Mouse (Mus musculus): Measurements from ENCODE around the gene 1700029F12Rik. TPM values are rescaled to one million over a fixed set of nuclear protein-coding genes. Genes with fewer than 3 reads are reported as not detected.
"Not testable (repeated sequence)": the region's sequence is repeated elsewhere in the genome, so short reads cannot be mapped to it uniquely, and the experiment has no call there.

Gene 1700029F12Rik
- polyA plus RNA-seq, 1 experiment from 2014 or later, result not detected

- ATAC-seq (replicated peaks; ENCODE audit: low FRiP score, low TSS enrichment, low read depth) (no peak), DNase-seq (ENCODE audit: low spot score) (no peak)
- H3K4me1 ChIP-seq (replicated peaks; ENCODE audit: control insufficient read depth, insufficient read depth, low read length), result 0 out of 2 replicates have a peak, but pooled peaks cover 4% of the 10 kb centered on the region
- peaks cover 11% of the 10 kb centered on the region; the same call in 1 of the 2 replicates for H3K27me3 ChIP-seq (replicated peaks; ENCODE audit: control insufficient read depth, insufficient read depth, low read length)
- H3K9ac ChIP-seq (ENCODE audit: low read length), result no peak overlapping the region
- 61% methylated on average over 8 of the region's 8 CpGs for WGBS
- no peak overlapping the region for H3K4me2 ChIP-seq (ENCODE audit: low read length)
- no peak overlapping the region for H3K27ac ChIP-seq (ENCODE audit: low read depth)
- no peaks in the 10 kb centered on the region for H3K36me3 ChIP-seq (ENCODE audit: control insufficient read depth, insufficient read depth, low read length)
- no peaks in the 10 kb centered on the region for H3K9me3 ChIP-seq (ENCODE audit: control insufficient read depth, low read length)
- no peak overlapping the region for H3K4me3 ChIP-seq (ENCODE audit: low read depth, low read length)
Observed at GRCm38 (mm10) chr13:97068151-97068550, 34.0 kb upstream of the 1700029F12Rik start.

DNA sequence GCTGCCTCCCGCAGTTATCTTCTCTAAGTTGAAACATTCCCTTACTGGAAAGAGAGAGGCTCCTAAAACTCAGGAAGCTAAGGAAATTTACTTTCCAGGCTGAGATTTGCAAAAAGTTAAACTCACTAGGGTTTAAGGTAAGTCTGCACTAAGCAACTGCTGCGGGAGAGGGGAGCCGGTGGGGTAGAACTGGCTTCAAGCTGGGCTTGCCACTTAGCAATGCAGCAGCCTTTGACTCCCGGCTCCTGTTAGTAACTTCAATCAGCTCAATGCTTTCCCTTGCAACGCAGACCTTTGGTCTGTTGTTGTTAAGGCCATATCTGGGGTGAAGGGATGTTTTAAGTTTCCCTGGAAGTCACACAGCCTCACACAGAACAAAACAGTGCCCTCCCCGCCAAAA, 33.5 kb upstream of the 1700029F12Rik start:
- Histone ChIP-seq H3K27me3 (replicated peaks; ENCODE audit: control insufficient read depth, insufficient read depth, low read length) (peaks cover 6% of the 10 kb centered on the region; the same call in 1 of the 2 replicates), H3K4me1 (replicated peaks; ENCODE audit: control insufficient read depth, insufficient read depth, low read length) (0 out of 2 replicates have a peak, but pooled peaks cover 4% of the 10 kb centered on the region), H3K4me2 (ENCODE audit: low read length) (no peak overlapping the region), H3K36me3 (ENCODE audit: control insufficient read depth, insufficient read depth, low read length) (no peaks in the 10 kb centered on the region), H3K27ac (ENCODE audit: low read depth) (no peak overlapping the region), H3K9ac (ENCODE audit: low read length) (no peak overlapping the region), H3K4me3 (ENCODE audit: low read depth, low read length) (no peak overlapping the region), H3K9me3 (ENCODE audit: control insufficient read depth, low read length) (no peaks in the 10 kb centered on the region)
- WGBS, result 19% methylated on average over 6 of the region's 6 CpGs
- no peak for ATAC-seq (replicated peaks; ENCODE audit: low FRiP score, low TSS enrichment, low read depth)
- no peak for DNase-seq (ENCODE audit: low spot score)

DNA sequence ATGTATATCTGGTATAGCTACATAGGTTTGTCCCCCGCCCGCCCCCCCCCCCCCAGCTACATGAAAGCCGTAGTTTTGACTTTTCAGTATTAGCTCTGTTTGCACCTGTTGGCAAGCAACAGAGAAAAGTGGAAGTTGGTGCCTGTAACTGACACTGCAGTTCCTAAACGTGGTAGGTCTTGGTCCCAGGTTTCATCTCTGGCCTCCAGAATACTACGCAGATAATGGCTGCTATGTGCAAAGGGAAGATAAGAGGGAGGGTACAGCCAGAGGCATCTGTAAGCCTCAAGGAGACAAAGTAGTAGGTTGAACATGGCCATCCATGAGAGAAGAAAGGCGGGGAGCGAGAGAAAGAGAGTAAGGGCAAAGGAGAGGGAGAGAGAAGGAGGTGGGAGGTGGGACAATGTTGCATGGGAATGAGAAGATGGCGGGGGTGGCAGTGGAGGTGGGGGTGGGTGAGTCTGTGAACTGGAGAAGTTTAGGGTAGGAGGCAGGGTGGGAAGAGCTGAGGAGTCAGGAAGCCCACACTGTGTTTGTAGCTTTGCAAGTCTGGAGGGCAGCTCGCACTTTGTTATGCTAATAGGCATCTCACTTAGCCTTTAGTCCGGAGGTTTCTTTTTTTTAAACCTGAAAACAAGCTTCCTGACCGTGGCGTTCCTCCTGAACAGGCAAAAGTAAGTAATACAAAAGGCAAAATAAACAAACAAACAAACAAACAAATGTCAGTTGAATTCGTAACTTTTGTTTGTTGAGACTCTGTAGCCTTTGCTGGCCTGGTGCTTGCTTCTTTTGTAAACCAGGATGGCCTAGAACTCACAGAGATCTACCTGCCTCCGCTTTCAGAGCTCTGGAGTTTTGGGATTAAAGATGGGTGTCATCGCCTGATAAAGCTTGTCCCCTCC, 32.7 kb upstream of the 1700029F12Rik start, which contains the start of gene Fam169a:
Fam169a (plus strand) TSS at position 638 of the 902 bp plus-strand sequence.
- WGBS, result 63% methylated on average over 15 of the region's 15 CpGs
- no peak for ATAC-seq (replicated peaks; ENCODE audit: low FRiP score, low TSS enrichment, low read depth)

DNA sequence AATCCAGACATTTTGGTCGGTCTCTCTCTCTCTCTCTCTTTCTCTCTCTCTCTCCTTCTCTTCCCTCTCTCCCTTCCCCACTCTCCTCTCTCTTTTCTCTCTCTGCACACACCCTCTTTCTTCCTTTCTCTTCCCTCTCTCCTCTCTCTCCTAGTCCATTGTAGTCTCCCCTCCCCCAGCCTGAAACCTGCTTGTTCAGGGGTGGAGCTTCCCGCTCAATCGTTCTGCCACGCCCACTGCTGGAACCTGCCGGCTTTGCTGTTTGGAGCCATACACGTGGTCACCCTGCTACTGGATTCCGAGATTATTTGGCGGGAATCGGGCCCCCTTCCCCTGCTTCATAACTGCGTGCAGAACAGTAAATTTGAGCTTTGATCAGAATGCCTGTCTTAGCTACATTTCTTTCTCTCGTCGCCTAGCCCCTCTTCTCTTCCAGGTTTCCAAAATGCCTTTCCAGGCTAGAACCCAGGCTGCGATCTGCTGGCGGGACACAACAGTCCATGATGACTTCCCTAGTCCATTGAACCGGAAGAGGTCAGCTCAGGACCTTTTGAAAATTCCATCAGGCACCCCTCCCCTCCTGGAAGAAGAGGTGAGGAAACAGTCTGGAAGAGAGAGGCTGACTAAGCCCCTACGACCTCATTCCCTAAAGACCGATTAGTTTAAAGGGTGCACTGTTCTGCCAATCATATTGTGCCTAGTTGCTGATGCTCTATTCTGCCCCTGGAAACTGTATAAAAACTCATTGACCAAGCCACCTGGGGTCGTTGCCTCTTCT, 30.9 kb upstream of the 1700029F12Rik start:
- not testable (repeated sequence) for H3K27me3 ChIP-seq (replicated peaks; ENCODE audit: control insufficient read depth, insufficient read depth, low read length); DNase-seq (ENCODE audit: low spot score); H3K4me2 ChIP-seq (ENCODE audit: low read length); H3K9ac ChIP-seq (ENCODE audit: low read length); H3K4me3 ChIP-seq (ENCODE audit: low read depth, low read length); H3K9me3 ChIP-seq (ENCODE audit: control insufficient read depth, low read length); H3K36me3 ChIP-seq (ENCODE audit: control insufficient read depth, insufficient read depth, low read length); H3K4me1 ChIP-seq (replicated peaks; ENCODE audit: control insufficient read depth, insufficient read depth, low read length); H3K27ac ChIP-seq (ENCODE audit: low read depth)
- peak; percentile 10; the same call in 1 of the 2 replicates for ATAC-seq (replicated peaks; ENCODE audit: low FRiP score, low TSS enrichment, low read depth)
- WGBS, result 43% methylated on average over 18 of the region's 18 CpGs

More for the DNA sequence above, 32.7 kb upstream of the 1700029F12Rik start, which contains the start of gene Fam169a:
- no peak within 1 kb of the TSS for H3K9ac ChIP-seq (ENCODE audit: low read length)
- no peak within 1 kb of the TSS for H3K4me2 ChIP-seq (ENCODE audit: low read length)
- no peaks in the 10 kb centered on the region for H3K36me3 ChIP-seq (ENCODE audit: control insufficient read depth, insufficient read depth, low read length)
- no peak for DNase-seq (ENCODE audit: low spot score)
- H3K27me3 ChIP-seq (replicated peaks; ENCODE audit: control insufficient read depth, insufficient read depth, low read length), result peaks cover 3% of the 10 kb centered on the region; the same call in 1 of the 2 replicates
- no peaks in the 10 kb centered on the region for H3K9me3 ChIP-seq (ENCODE audit: control insufficient read depth, low read length)
- H3K4me1 ChIP-seq (replicated peaks; ENCODE audit: control insufficient read depth, insufficient read depth, low read length), result no peaks in the 10 kb centered on the region
- no peak within 1 kb of the TSS for H3K27ac ChIP-seq (ENCODE audit: low read depth)
- no peak within 1 kb of the TSS for H3K4me3 ChIP-seq (ENCODE audit: low read depth, low read length)

- Histone ChIP-seq H3K4me1 (replicated peaks; ENCODE audit: control insufficient read depth, insufficient read depth, low read length) (no peaks in the 10 kb centered on the region; the same call in 1 of the 2 replicates), H3K9ac (ENCODE audit: low read length) (no peak overlapping the region), H3K27me3 (replicated peaks; ENCODE audit: control insufficient read depth, insufficient read depth, low read length) (no peaks in the 10 kb centered on the region; the same call in 1 of the 2 replicates), H3K4me3 (ENCODE audit: low read depth, low read length) (no peak overlapping the region), H3K4me2 (ENCODE audit: low read length) (no peak overlapping the region), H3K27ac (ENCODE audit: low read depth) (no peak overlapping the region), H3K9me3 (ENCODE audit: control insufficient read depth, low read length) (no peaks in the 10 kb centered on the region), H3K36me3 (ENCODE audit: control insufficient read depth, insufficient read depth, low read length) (no peaks in the 10 kb centered on the region)
- WGBS, result 44% methylated on average over 3 of the region's 3 CpGs
- ATAC-seq (replicated peaks; ENCODE audit: low FRiP score, low TSS enrichment, low read depth) (peak; percentile 40; the same call in 1 of the 2 replicates), DNase-seq (ENCODE audit: low spot score) (no peak)
Observed at GRCm38 (mm10) chr13:97064413-97064812, 30.3 kb upstream of the 1700029F12Rik start.

DNA sequence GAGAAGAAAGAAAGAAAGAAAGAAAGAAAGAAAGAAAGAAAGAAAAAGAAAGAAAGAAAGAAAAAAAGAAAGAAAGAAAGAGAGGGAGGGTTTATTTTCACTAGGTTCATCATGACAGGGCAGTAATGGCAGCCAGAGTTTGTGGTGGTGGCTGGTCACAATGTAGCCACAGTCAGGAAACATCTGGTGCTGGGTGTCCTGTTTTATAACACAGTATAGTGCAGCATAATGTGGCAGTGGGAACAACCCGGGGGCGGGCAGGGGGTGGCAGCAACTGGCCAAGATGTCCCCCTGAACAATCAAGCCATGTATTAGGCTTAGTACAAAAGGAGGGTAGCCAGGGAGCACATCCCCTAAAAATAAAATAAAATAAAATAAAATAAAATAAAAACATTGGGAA, 29.3 kb upstream of the 1700029F12Rik start:
- Histone ChIP-seq H3K27ac (ENCODE audit: low read depth) (no peak overlapping the region), H3K36me3 (ENCODE audit: control insufficient read depth, insufficient read depth, low read length) (no peaks in the 10 kb centered on the region), H3K4me2 (ENCODE audit: low read length) (no peak overlapping the region), H3K9me3 (ENCODE audit: control insufficient read depth, low read length) (no peaks in the 10 kb centered on the region), H3K4me3 (ENCODE audit: low read depth, low read length) (no peak overlapping the region), H3K9ac (ENCODE audit: low read length) (no peak overlapping the region), H3K27me3 (replicated peaks; ENCODE audit: control insufficient read depth, insufficient read depth, low read length) (no peaks in the 10 kb centered on the region; the same call in 1 of the 2 replicates), H3K4me1 (replicated peaks; ENCODE audit: control insufficient read depth, insufficient read depth, low read length) (no peaks in the 10 kb centered on the region; the same call in 1 of the 2 replicates)
- DNase-seq (ENCODE audit: low spot score), result no peak
- WGBS, result 64% methylated on average over 2 of the region's 2 CpGs
- no peak for ATAC-seq (replicated peaks; ENCODE audit: low FRiP score, low TSS enrichment, low read depth)

DNA sequence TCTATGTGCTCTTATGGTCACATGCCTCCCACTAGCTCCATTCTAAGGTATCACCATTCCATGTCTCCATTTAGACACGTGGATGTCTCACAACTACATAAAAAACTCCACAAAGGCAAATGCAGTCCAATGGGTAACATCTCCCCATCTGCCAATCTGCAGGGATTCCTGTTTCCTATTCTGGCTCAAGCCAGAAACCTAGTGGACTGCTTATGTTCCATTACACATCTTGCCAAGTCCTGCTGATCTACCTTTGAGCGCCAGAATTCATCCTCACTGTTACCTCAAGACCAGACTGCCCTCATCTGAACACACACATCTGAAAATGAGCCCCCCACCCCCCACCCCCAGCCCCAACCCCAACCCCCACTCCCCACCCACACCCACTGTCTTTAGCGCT, 28.0 kb upstream of the 1700029F12Rik start:
- Histone ChIP-seq H3K27ac (ENCODE audit: low read depth) (no peak overlapping the region), H3K9me3 (ENCODE audit: control insufficient read depth, low read length) (no peaks in the 10 kb centered on the region), H3K4me2 (ENCODE audit: low read length) (no peak overlapping the region), H3K9ac (ENCODE audit: low read length) (no peak overlapping the region), H3K27me3 (replicated peaks; ENCODE audit: control insufficient read depth, insufficient read depth, low read length) (no peaks in the 10 kb centered on the region; the same call in 1 of the 2 replicates), H3K36me3 (ENCODE audit: control insufficient read depth, insufficient read depth, low read length) (no peaks in the 10 kb centered on the region), H3K4me3 (ENCODE audit: low read depth, low read length) (no peak overlapping the region), H3K4me1 (replicated peaks; ENCODE audit: control insufficient read depth, insufficient read depth, low read length) (no peaks in the 10 kb centered on the region; the same call in 1 of the 2 replicates)
- WGBS, result 90% methylated on average over 3 of the region's 3 CpGs
- DNase-seq (ENCODE audit: low spot score) (no peak), ATAC-seq (replicated peaks; ENCODE audit: low FRiP score, low TSS enrichment, low read depth) (no peak)

DNA sequence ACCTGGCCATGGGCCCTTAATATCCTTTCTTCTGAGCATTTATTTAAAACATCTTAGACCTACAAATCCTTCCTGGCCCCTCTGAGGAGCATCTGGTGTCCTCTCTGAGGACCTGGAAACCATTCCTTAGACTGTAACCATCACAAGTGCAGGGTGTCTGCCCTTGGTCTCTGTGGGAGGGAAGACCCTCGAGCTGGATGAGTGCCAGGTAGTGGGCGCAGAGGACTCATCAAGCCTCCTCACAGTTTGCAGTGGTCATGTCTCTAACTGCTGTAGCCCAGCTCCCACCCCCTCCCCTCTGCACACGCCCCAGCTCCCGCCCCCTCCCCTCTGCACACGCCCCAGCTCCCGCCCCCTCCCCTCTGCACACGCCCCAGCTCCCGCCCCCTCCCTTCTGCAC, 26.2 kb upstream of the 1700029F12Rik start:
- Histone ChIP-seq H3K4me3 (ENCODE audit: low read depth, low read length) (no peak overlapping the region), H3K27me3 (replicated peaks; ENCODE audit: control insufficient read depth, insufficient read depth, low read length) (no peaks in the 10 kb centered on the region), H3K4me2 (ENCODE audit: low read length) (peak overlapping the region; percentile 18), H3K27ac (ENCODE audit: low read depth) (no peak overlapping the region), H3K9ac (ENCODE audit: low read length) (no peak overlapping the region), H3K9me3 (ENCODE audit: control insufficient read depth, low read length) (no peaks in the 10 kb centered on the region), H3K36me3 (ENCODE audit: control insufficient read depth, insufficient read depth, low read length) (no peaks in the 10 kb centered on the region), H3K4me1 (replicated peaks; ENCODE audit: control insufficient read depth, insufficient read depth, low read length) (no peaks in the 10 kb centered on the region; the same call in 1 of the 2 replicates)
- 58% methylated on average over 4 of the region's 8 CpGs for WGBS
- DNase-seq (ENCODE audit: low spot score) (no peak), ATAC-seq (replicated peaks; ENCODE audit: low FRiP score, low TSS enrichment, low read depth) (no peak)
